Mouse (Mus musculus) testis, postnatal 14 days (tissue): ENCODE data around the gene Tmem125.

Experiments
- DNase-seq: peaks from one replicate; pipeline ENCODE4 v3.0.0; 2021; ENCODE audit warnings: low spot score

The Tmem125 gene

DNA sequence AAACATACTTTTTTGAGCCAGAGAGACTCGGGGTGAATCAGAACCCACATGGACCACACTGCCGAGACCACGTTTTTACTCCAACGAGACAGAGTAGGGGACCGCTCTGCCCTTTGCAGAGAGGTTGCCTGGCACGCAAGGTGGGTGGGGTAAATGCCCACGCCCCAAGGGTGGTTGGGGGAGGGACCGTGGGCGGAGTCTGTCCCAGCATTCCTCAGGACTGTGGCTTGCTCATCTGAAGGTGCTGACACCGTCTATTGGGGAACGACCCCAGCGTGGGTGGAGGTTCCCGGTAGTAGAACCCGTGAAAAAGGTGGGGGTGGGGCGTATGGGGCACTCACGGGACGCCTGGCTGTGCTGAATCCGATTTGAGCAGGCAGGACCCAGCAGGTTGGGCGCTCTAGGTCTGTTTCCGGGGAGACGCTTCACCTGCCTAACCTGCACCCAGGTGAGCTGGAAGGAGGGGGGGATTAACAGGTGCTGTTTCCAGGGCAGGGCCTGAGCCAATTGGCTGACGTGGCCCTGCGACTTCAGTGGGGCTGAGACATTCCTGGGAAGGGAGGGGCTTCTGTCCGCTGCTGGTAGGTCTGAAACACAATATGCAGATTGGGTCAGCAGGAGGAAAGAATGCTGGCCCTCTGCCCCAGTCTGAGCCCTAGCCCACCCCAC lies at the start of gene Tmem125:
Gene Tmem125, minus strand, starts transcription at position 453 of the 669 bp plus-strand sequence.
- DNase-seq: peak; percentile 48

DNA sequence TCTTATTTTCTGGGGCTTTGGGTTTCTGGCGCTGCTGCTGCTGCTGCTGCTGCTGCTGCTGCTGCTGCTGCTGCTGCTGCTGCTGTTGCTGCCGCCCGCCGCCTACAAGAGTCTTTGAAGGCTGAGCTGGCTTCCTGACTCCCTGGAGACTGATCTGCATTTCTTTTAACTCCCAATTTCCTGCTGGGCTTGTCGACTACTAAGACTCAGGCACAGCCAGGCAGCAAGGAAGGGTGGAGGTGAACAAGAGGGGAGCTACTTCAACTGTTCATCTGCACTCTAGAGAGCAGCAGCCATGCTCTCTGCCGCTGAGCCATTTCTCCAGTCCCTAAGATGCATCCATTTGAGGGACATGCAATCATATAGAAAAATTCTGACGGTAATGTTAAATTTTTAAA lies 45.9 kb upstream of the Tmem125 start:
- DNase-seq: no peak

DNA sequence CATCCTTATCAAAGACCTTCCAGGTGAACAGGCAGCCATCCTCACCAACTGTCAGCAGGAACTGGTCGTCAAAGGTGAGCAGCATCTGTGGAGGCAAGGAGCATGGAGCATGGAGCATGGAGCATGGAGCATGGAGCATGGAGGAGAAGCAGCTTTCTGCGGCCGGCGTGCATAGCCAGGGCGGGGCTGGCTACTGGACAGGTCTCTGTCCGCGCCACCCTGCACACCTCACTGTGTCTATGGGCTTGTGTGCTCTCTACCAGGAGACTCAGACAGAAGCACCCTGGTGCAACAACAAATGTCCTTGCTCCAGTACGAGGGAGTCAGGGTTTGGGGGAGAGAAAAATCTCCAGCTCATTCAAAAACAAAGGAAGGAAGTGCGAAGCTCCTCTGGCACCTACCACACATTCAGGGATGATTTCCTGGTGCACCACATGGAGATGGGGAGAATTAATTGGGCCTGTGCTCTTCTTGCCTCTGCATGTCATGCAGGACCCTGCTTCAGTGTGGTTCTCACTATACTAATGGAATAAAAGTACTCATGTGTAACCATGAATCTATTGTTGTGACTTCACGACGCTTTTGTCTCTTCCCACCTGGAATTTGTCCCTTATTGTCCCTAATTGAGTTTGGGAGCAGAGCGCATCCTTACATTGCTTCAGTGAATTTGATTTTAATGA lies 45.3 kb upstream of the Tmem125 start:
- DNase-seq: no peak

GRCm38 (mm10) chr4:118582629-118583028 lies 38.8 kb upstream of the Tmem125 start:
- DNase-seq: no peak

- no peak for DNase-seq
Measured at GRCm38 (mm10) chr4:118581508-118581907, 37.7 kb upstream of the Tmem125 start.

DNA sequence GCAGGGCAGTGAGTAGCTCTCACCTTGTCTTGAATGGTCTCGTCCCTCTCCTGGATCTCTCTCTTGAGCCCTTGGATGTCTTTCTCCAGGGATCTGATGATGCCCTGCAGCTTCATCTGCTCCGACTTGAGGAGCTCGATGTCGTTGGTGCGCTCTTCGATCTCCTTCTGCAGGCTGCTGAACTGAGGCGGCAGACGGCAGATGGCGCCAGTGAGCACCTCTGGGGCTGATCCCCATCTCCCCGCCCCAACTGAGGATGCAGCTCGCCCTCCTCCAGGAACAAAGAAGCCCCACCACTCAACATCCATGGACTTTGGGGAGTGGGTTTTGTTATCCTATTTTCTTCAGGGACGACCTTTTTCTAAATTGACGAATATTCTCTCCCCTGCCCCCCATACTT lies 35.5 kb upstream of the Tmem125 start:
- no peak for DNase-seq

- DNase-seq: peak; percentile 61
Measured at GRCm38 (mm10) chr4:118576097-118576496, 32.3 kb upstream of the Tmem125 start.

- DNase-seq: no peak
Measured at GRCm38 (mm10) chr4:118571441-118571840, 27.6 kb upstream of the Tmem125 start.

DNA sequence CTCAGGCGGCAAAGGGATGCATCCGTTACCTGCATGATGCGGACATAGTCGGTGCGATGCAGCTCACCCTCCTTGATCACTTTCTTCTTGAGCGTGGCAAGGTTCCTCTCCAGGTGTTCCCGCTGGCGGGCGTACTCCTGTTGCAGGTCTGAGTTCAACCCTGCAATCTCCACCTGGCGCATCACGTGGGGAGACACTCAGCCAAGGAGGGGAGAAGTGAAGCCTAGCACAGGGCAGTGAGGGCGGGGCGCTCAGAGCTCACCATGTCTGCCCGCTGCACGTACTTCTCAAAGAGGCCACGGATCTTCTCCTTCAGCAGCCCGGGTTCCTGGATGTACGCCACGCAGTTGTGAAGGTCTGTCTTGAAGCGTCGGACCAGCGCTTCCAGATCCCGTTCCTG lies 25.5 kb upstream of the Tmem125 start:
- no peak for DNase-seq

DNA sequence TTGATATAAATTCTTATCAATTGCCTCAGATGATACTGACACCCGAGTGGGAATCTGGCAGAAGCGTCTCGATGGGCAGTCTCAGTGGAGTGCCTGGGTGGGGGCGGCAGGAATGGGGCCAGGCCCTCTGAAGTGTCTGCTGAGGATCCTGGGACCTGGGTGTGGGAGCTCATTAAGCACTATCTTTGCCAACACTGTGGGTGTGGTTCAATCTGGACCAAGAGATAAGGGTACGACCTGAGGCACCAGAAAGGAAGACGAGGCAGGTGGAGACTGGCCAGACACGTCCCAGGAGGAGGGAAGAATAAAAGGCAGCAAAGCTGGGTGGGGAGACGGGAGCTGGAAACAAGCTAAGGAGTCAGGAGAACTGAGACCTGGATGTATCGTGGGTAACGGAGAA lies 24.9 kb upstream of the Tmem125 start:
- no peak for DNase-seq

DNA sequence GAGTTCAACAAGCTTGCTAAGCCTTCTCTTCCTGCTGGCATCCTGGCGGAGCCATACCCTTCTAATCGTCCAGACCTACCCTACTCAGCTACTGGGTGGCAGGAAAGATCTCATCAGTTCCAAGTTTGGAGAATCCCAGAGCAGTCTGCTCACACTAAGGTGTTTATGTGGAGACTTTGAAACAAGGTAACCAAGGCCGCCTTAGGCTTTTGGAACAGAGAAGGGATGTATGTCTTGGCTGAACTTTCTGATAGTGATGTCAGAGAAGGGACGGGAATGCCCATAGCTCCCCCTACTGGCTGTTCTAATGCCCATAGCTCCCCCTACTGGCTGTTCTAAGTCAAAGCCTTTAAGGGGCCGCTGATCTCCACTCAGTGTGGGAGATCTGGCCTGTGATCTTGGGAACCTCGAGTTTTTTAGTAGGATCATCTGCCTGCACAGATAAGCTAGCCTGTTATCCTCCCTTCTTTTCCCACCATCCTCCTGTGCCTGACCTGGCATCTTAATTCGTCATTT lies 22.4 kb upstream of the Tmem125 start:
- peak; percentile 40 for DNase-seq

DNA sequence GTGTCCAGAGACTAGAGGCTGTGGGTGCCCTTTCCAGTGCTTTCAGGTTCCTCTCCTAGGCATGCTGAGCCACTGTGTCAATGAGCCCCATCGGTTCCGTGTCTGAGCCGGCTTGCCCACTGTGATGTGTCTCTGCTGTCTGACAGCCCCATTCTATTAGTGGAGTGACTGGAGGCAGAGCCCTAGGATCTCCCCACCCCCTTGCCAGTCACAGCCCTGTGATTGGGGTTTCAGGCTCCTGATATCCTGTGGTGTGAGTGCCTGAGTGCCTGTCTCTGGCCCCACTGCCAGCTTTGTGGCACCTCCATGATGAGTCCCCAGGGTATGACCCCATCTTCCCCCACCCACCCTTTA lies 21.1 kb upstream of the Tmem125 start:
- DNase-seq: no peak

DNA sequence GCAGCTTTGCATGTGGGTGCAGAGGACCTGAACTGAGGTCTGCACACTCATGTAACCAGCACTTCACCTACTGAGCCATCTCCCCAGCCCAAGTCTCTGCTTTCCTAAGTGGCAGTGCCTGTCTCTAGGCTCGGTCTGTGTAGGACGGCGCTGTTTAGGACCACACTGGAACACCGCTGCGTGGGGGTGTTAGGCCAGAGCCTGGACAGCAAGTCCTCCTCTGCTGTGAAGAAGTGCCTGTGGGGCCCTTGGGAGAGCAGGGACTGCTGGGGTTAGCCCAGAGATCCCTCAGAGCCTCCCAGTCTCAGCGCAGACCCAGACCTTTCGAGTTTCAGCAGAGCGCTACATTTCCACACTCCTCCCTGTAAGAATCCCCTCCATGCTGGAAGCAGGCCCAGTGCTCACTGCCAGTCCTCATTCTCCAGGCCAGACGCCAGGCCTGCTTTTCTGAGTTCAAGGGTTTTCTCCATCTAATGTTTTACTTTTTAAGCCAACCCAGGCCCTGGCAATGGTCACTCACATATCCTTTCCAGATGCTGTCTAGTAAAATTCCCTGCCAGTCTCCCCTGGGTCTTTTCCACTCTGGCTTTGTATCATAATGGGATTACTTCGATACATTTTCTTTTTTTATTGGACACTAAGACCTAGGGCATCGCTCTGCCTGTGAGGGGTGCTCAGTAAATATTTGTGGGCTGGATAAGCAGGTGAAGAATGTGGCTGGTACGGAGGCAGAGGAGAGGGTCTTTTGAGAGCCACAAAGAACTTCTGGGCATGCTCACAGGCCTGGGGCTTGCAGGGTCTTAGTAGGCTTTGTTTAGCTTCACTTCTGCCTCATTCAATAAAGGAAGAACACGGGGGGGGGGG lies 20.4 kb upstream of the Tmem125 start:
- no peak for DNase-seq

DNA sequence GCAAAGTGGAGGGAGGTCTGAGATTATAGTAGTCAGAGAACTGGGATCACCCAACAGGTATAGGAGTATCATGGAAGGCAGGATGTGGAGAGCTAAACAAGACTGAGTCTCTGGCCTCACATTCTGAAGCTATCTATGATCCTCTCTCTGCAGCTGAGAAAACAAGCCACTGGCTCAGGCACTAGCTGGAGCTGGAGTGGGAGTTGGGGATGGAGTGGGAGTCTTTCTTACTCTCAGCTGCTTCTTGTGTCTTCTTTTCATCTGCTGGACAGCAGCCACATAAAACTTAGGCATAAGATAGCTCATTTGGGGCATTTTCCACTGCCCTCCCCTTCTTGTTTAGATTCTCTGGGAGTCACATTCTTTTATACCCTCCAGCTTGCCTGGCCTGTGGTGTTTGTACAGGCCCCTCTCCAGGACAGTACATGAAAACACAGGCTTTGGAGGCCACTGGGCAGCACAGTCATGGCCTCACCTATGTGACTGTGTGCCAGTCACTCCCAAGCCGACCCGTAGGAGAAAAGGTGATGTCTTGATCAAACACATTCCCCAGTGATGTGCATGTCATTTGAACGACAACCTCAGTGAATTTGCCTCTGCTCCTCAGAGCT lies 9.3 kb upstream of the Tmem125 start:
- DNase-seq: no peak

- DNase-seq: peak; percentile 41
Measured at GRCm38 (mm10) chr4:118548130-118548480, 4.3 kb upstream of the Tmem125 start.

- peak; percentile 81 for DNase-seq
Measured at GRCm38 (mm10) chr4:118547424-118548129, 3.7 kb upstream of the Tmem125 start.

- no peak for DNase-seq
Measured at GRCm38 (mm10) chr4:118544441-118545127, 740 bp upstream of the Tmem125 start.

- DNase-seq: no peak
Measured at GRCm38 (mm10) chr4:118543158-118543530, 700 bp downstream of the Tmem125 start.

DNA sequence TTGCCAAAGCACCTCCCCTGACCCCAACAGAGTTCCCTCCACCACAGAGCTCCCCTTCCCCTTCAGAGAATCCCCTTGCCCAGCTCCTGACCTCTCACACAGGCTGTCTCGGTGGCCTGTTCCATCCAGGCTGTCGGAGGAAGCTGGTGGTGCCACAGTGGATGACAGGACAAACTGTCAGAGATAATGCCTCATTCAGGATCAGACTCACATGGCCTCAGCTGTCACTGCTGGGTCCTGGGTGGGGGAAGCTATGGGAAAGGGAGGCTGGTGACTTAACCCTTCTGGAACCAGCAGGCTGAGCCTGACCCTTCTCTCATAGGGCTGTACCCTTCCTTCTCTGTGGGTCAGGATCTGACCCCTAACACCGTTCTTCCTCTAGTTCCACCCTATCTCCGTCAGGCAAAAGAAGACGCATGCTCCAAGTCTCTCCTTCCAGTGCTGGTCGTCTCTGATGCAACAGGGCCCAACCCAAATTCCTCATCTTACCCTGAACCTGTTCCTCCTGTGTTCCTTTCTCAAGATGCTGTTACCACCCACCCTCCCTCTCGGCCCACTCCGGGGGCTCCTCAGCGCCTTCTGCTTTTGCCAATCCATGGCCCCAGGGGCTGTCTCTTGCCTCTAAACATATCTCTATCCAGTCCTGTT lies 1.2 kb downstream of the Tmem125 start:
- no peak for DNase-seq

DNA sequence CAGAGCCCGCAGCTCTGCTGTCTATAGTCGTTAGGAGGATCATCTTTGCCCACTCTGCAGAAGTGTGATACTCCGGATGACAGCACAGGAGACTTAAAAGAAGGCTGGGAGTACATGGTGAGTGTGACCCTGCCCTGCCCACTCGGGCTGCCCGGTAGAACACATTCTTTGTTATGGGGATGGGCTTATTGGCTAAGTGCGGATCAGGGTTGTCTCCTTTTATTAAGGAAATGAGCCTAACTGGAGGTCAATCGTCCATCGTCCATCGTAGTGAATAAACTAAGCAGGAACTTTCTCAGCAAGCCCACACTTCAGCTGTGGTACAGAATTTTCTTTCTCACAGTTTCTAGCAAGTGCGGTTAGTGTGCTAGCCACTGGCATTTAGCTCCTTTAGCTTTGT lies 3.9 kb downstream of the Tmem125 start:
- no peak for DNase-seq

GRCm38 (mm10) chr4:118537801-118538200 lies 6.0 kb downstream of the Tmem125 start:
- no peak for DNase-seq
